Mouse (Mus musculus): ENCODE data around the gene Sdcbp2.

Gene Sdcbp2

DNA sequence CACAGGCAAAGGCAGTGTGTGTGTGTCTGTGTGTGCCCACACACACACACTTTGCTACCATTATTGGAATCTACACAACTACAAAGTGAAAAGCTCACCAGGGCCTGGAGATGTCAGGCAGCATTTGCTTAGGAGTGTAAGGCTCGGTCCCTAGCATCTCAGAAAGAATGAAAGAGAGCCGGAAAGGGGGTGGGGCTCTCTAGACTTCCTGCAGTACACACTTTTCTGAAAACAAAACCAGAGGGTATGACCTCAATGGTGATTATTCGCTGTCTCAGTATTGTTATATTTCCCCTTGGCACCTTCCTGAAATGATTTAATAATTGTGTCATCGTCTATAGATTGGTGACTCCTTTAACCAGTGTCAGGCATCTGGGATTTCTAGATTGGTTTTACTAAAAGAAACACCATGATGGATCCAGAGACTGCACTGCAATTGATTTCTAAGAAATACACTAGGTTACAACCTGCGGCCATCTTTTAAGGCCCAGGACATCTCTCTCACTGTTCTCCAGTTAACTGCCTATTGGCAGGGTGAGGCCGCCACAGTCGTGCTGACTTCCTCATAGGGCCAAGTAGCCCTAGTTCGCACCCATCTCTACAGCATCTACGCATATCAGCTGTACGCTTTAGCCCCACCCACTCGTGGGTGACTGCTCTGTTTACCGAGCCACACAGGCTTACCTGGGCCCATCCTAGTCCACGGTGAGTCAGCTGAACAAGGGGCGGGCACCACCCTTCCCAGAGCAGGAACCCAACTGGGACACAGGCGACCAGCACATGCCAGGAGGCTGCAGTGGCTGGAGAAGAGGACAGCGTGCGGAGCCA lies at the start of gene Sdcbp2:
Sdcbp2 (plus strand) TSS at position 750 of the 828 bp plus-strand sequence.
- DNase-seq: no peak

DNA sequence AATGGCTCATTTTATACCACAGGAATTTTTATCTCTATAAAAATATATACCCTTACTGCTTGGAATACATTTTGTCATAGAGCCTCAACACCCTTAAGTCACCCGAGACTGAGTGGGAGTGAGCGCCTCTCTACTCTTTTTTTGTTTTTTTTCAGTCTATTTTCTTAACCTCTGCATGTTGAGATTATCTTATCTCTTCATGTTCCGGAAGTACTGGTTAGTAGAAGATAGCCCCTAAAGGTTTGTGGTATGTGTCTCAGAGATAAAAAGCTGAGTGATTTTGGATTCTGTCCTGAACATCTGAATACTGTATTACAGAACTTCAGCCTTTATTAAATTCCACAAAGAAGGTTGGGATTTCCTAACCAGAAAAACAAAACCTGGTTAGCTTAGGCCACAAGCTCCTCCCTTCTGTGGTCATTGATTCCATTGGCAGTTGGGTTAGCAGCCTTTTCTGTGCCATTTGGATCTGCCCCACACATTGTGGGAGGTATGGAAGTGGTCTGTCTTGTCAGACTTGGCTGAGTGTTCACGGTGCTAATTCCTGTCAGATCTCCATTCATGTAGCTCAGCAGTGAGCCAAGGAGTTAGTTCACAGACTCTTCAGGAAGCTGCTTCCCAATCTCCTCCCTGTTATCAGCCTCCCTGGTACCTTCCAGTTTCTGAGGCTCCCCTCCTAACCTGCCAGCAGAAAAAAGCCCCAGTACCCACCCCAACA lies 47.9 kb upstream of the Sdcbp2 start:
- no peak for DNase-seq

DNA sequence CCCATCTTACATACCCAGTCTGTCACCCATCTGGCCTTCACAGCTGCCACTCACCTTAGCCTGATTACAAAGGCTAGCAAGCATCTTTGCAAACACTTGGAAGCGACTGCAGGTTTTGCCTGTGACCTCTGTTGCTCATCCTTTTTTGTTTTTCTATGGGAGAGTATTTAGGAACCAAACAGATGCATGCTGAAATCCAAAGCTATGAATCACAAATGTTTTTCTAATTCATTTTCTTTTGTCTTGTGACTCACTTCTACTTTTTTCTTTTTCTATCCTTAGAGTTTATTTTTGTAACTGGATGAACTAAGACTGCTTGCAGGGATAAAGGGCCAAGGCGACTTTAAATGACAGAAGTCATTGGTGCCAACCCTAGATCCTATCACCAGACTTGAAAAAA lies 46.9 kb upstream of the Sdcbp2 start:
- no peak for DNase-seq

DNA sequence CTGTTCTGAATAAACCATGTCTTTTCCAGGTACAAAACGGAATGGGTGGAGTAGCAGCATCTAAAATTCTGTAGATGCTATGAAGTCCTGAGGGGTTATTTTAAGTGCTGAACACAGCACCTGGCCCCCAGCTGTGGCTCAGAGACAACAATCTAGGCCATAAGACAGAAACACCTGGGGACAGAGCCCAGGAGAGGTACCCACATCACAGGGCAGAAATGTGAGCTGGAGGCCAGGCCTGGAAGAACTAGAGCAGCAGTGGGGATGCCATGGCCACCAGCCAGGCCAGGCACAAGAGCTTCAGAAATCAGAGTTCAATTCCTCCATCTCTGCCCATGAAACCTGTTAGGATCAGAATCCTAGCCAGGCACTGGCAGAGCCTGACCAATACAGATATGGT lies 44.4 kb upstream of the Sdcbp2 start:
- DNase-seq: no peak

DNA sequence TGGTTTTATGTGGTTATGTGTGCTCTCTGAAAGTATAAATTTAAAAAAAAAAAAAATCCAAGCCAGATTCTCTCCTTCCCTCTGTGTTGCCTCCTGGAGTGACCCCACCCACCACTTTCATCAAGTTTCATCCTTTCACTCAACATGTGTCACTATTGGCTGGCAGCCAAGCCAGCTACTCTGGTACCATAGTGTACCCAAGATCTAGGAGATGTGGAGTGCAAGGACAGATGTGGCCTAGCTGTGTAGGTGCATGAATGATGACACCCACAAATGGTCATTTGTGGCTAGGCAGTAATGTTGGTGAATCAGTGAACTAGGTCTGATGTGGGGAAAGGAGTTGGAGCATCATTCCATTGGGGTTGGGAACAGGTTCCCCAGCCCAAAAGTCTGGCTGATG lies 43.3 kb upstream of the Sdcbp2 start:
- no peak for DNase-seq

DNA sequence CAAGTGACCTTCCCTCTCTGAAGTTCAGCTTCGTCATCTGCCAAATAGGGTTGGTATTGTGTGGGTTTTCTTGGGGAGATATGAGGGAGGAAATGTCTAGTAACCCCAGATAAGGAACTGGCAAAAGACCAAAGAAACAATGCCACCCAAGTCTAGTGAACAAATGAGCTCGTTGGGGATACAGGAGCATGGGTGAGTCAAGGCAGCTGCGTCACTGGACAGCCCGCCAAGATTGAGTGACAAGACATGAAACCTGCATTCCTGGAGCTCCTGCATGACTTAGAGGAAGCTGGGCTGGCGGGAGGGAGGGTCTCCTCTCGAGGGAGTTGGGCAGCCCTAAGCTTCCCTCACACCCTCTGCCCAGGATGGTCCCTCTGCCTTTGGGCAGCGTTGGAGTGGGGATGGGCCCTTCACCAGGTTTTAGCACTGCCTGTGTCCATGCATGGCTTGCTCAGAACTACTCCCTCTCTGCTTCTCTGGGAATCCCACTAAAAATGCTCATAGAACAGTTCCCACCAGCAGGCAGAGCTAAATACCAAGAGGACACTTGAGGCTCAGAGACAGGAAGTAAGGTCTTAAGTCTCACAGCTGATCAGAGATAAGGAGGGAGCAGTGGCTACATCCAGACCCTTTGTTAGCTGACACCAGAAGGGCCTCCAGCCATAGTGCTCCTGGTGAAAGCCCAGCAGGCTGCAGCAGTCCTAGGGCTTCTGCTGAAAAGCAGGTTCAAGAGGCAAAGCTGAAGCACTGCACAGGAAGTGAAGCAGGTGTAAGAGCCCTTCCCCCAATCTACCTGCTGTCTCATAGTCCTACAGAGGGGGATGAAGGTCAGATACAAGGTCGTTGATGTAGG lies 41.8 kb upstream of the Sdcbp2 start:
- DNase-seq: no peak

DNA sequence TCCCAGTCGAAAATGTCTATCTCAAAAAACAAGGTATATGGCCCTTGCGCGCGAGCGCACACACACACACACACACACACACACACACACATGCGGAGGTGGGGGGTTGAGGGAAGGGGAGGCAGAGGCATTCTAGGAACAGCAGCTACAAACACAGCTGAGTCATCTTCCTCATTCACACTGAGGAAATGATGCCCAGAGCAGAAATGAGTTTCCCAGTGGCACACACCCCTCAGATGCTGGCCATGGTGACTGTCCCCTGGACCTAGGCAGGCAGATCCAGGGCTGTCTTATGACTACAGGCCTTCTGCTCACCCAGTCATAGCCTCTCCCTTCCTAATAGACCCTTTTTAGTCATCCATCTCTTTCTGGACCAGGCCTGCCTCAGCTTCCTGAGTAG lies 38.8 kb upstream of the Sdcbp2 start:
- DNase-seq: no peak

DNA sequence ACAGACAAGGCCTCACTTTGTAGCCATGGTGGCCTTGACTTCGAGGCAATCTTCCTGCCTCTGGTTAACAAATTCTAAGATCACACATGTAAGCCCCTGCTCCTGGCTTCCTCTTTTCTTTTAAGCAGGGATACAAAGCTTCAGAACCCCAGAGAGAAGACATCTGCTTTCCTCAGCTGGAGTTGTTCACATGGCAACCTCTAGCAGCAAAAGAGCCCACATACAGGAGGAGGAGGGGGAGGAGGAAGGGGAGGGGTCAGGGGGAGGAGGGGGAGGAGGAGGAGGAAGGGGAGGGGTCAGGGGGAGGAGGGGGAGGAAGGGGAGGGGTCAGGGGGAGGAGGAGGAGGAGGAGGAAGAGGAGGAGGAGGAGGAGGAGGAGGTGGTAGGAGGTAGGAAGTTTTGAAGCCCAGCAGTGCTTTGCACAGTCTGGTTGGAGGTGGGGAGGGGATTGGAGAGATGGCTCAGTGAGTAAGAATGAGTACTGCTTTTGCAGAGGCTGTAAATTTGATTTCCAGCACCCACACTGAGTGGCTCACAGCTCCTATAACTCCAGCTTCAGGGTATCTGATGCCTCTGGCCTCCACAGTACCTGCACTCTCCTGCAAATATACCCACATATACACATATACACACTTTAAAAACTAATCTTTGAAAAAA lies 36.3 kb upstream of the Sdcbp2 start:
- DNase-seq: no peak

DNA sequence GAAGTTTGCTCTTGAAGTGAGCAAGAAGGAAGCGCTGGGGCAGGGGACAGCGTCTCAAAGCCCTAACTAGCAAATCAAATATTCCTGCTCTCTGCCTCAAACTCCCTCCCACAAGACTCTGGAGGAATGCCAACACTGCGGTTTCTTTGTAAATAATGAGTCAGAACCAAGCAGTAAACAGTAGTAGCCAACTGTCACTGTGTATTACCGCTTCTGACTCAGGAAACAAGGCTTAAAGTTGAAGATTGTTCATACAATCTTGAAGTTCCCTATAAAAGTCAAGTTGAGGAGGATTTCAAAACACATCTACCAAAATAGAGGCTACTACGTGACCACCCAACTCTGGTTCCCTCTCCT lies 35.8 kb upstream of the Sdcbp2 start:
- DNase-seq: peak; percentile 51

DNA sequence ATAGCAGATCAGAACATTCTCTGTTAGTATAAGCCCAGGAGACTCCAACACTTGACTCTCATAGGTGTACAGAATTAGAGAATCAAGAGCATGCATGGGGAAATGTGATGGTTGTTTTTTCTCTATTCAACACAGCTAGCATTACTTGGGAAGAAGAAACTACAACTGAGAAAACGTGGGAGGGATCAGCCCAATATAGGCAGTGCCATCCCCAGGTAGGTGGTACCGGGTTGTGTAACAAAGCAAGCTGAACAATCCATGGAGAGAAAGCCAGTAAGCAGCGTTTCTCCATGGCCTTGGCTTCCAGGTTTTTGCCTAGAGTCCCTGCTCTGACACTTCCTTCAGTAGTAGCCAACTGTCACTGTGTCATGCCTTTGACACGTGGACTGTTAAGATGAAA lies 33.8 kb upstream of the Sdcbp2 start:
- no peak for DNase-seq

DNA sequence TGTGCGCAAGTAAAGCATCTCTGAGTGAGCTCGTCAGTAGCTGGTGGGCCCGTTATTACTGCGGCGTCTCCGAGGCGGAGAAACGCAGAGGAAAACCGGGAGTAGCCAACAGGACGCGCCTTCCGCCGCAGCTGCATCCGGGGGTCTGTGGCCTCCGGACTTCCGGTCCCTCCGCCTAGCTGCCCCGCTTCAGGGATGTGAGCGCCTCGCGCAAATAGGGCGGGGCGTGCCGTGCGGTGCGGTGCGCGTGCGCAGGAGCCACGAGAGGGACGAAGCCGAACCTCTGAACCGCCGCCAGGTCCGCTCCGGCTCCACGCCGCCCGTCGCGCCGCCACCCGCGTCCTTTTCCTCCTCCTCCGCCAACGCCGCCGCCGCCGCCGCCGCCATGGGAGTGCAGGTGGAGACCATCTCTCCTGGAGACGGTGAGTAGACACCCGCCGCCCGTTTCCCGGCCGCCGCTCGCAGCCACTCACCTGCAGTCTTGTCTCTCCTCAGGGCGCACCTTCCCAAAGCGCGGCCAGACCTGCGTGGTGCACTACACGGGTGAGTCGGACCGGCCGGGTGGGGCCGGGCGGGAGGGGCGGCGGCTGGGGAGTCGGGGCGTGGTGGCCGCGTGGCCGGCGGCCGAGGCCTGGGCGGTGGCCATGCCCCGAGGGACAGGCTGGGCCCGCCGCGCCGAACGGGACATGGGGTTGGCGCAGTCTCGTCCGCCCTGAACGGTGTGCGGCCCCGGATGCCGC lies 29.9 kb upstream of the Sdcbp2 start, which contains the start of gene Fkbp1a:
Fkbp1a (plus strand) TSS at position 161 of the 740 bp plus-strand sequence.
- peak; percentile 98 for DNase-seq

DNA sequence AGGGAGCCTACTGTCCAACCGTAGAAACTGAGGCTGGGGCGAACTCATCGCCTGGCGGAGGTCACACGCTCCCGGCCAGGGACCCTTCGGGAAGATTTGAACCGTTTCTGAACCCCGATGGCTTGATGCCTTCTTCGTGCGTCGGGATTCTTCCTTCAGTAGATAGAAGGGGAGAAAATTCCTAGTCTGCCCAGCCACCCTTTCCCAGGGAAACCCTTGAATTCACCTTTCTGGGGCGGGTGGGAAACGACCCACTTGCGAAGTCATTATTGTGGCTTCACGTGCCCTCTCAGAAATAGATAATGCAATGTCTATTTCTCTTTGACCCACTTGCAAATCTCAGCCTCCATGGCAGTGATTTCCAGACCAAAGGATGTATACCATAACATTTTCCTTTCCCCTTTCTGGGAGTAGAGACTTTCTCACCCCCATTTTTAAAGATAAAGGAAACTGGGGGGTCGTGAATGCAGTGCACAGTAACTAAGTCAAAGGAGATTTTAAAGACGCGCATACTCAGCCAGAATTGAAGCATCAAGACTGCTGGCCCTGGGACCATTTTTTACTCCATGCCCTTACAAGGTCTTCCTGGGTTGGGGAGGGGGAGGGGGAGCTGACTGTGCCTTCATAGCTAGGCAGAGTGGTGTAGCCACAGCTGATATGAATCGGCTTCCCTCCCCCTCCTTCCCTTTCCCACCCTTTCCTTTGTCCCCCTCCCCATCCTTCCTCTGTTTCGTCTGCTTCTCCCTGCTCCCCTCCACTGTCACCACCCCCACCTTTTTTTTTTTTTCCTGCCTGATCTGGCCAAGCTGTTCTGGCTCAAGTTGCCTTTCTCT lies 29.1 kb upstream of the Sdcbp2 start:
- peak; percentile 63 for DNase-seq

DNA sequence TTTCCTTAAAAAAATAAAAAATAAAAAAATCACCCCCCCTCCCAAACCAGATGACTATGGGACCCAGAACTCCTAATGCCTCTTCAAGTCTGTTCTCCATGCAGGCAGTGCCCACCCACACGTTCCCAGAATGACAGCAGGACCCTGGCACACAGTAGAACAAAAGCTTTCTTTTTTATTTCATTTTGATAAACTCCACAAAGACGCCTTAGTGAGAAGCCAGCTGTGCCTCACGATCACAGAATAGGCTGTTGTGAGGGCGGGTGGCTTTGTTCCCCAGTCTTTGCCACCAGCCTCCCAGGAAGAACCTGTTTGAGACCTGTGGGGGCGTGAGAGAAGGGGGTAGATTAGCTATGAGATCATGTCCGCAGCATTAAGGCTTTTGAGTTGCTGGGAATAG lies 27.7 kb upstream of the Sdcbp2 start:
- DNase-seq: no peak

DNA sequence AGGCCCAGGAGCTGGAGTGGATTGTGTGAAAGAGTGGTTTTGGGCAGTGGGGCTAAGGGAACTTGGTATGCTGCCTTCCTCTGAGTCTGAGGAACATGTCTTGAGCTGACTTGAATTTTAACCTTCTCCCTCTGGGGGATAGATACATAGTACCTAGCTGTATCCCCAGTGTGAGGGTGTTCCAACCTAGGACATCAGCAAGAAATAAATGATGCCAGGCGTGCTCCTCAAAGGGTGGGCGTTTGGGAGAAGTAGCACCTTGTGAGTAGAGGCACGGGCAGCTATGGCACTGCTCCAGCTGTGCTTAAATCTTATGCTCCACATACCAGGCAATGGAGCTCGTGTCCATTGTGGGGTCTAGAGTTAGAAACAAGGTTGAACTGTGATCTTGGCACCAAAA lies 25.9 kb upstream of the Sdcbp2 start:
- no peak for DNase-seq

DNA sequence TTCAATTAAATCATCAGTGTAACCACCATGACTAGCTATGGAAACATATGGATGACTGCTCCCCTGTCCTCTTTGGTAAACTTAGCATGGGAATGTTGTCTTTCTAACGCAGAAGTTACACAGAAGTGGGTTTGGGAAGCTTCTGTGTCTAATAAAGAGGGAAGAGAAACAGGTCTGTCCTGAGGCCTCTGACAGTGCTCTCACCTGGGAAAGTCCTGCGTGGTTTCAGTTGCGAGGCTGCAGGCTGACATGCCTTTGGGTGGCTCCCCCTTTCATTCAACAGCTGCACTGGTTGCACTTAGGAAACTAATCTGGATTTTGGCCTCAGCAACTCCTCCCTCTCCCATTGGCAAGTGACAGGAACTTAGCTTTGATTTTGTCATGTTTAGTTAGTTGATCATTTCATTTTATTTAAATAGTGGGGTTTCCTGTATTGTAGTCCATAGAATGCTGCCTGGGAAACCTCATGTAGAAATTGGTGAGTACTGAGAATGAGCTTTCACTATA lies 22.8 kb upstream of the Sdcbp2 start:
- DNase-seq: no peak

DNA sequence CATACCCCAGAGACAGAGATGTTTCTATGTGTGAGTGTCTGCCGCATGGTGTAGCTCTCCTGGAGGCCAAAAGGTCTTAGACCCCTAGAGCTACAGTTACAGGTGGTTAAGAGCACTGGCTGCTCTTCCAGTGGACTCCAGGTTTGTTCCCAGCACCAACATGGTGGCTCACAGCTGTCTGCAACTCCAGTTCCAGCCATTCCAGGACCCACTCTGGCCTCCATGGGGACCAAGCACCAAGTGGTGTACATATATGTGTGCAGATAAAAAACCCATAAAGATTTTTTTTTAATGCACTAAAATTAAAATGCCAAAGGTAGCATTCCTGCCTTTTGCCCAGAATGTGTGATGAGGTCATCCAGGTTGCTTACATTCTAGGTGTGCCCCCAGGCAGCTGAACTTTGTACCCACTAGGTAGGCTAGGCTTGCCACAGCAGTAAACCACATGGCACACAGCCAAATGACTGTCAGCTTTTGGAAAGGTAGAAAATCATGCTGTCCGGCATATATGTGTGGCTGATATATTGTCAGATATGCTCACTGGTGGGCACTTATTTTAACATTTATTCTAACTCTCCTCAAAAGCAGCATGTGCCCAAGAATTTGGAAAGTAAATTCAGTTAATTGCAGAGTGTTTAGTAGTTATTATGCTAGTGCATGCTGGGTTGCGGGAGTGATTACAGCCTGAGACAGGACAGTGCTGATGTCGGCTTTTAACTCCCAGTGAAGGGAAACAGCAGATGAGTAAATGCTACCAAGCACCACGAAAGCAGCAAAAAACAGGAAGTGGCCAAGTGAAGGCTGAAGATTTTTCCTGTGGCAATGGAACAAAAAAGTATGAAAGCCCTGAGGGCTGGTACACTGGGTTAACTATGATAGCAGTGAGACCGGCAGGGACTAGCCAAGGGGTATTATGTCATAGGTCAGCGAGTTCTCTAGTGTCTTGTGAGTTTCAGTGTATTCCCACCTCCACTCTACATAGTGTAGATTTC lies 9.2 kb upstream of the Sdcbp2 start:
- no peak for DNase-seq

DNA sequence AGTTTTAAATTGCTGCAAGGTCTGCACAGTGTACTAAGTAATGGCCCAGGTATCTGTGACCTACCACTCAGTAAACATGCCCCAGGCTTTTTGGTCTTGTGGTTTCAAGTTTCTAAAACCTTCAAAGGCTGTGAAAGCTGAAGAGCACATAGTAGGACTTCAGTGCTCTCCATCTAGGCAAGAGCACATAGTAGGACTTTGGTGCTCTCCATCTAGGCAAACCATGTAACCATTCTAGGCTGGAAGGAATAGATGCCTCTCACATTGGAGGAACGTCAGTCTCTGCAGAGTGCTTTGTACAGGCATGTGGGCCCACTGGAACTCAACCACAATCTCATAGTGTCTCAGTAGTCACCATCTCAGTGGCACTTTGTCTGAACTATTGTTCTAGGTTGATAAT lies 8.4 kb upstream of the Sdcbp2 start:
- no peak for DNase-seq

DNA sequence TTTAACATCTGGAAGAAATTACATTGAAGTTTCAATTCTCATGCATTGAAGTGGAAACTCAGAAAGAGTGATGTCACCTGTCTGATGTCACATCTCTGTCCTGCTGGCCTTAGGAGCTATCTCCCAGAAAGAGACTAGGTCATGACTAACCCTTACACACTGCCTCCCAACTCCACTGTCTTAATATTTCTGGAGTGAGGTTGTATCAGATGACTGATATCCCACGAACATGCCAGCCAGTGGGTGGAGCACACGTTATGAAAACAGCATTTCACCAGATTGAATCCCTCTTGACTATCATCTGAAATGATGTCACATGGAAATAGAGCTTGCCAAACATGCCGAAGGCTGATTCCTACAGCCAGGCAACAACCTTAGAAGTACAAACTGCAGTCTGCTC lies 7.4 kb upstream of the Sdcbp2 start:
- no peak for DNase-seq

DNA sequence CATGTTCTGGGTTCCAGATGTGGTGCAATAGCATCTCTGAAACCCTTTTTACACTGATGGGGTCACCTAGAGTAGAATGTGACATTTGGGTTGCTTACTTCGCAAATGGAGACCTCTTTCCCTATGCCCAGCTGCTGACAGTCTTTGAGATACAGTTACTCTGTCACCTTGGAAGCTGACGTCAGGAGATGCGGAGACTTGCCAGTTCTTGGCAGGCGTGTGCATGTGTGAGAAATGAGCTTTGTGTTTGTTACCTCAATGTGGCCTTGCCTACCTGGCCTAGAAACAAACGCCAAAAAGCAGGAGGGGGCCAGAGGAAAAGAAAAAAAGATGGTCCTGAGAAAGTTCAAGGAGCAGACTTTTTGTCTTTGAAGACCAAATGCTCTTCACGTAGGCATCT lies 5.6 kb upstream of the Sdcbp2 start:
- no peak for DNase-seq

DNA sequence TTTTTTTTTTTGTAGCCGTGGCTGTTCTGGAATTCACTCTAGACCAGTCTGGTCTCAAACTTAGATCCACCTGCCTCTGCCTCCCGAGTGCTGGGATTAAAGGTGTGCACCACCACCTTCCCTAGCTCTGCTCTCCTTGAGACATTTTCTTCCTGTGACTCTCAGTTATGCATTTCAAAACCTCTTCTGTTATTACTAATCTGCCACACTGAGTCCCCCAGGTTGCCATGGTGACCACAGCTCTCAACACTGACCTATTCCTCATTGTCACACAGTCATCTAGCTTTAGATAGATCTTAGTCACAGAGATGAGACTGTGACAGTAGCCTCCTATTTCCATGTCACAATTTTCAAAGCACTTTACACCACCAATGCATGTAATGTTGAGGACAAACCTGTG lies 3.0 kb upstream of the Sdcbp2 start:
- no peak for DNase-seq
